Mouse (Mus musculus): ENCODE data around the gene Cfap61.

GRCm38 (mm10) chr2:146169492-146169891 lies 234.9 kb downstream of the Cfap61 start:
- TF ChIP-seq POLR2A (IDR thresholded peaks at IDR 0.05; ENCODE audit: insufficient read depth, low read depth, low read length) (no peak), CTCF (IDR thresholded peaks at IDR 0.05) (no peak)

Measured in heart, adult 2 months (tissue).